Mouse (Mus musculus): ENCODE data around the gene Zbed3.

Gene Zbed3

GRCm38 (mm10) chr13:95323400-95323799 lies at the start of gene Zbed3:
Gene Zbed3 (plus strand): TSS chr13:95323612.
- no peak for DNase-seq (ENCODE audit: low spot score in 2 of 2)

GRCm38 (mm10) chr13:95278426-95279025 lies 44.9 kb upstream of the Zbed3 start:
- DNase-seq (ENCODE audit: low spot score in 2 of 2) = no peak

DNA sequence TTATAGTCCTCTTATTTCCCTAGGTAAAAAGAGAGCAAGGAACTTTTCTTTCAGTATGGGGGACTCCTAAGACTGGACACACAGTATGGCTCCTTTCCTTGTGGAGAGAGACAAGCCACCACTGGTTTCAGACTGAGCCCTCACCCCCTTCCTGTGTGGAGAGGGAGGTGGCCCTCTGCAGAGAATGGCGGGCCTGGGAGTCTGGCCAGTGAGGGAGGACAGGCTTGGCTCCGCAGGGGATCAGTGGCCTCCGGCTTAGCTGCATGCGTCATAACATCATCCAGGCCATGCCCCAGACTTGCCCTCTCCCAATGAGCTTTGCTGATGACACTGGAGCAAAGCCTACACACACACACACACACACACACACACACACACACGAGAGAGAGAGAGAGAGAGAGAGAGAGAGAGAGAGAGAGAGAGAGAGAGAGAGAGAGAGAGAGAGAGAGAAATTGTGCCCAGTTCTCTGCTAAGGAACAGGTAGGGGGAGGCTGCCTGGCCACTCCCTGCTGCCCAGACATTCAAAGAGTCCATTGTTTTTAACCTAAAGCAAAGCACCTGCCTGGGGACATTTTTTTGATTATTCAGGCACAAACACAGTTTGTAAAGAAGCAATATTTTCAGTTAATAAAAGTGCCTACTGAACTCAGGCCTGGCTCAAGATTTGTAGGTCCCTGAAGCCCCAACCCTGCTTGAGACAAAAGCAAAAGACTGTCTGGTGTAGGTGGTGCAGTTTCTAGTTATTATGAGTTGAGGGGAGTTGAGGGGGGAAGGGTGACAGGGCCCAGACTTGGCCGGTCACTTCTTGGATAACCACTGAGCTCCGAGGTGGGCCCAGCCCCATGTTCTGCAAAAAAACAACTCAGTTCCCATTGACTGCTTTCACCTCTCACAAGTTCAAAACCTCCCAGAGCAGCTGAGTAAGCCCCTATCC lies 41.4 kb upstream of the Zbed3 start:
- DNase-seq (ENCODE audit: low spot score in 2 of 2) = no peak

GRCm38 (mm10) chr13:95286989-95287388 lies 36.4 kb upstream of the Zbed3 start:
- DNase-seq (ENCODE audit: low spot score in 2 of 2) = peak; percentile 34 to 37

- no peak for DNase-seq (ENCODE audit: low spot score in 2 of 2)
These were observed 35.4 kb upstream of the Zbed3 start for GRCm38 (mm10) chr13:95288027-95288426.

GRCm38 (mm10) chr13:95291983-95292382 lies 31.4 kb upstream of the Zbed3 start:
- DNase-seq (ENCODE audit: low spot score in 2 of 2) = no peak

GRCm38 (mm10) chr13:95299956-95300355 lies 23.5 kb upstream of the Zbed3 start:
- DNase-seq (ENCODE audit: low spot score in 2 of 2) = no peak

DNA sequence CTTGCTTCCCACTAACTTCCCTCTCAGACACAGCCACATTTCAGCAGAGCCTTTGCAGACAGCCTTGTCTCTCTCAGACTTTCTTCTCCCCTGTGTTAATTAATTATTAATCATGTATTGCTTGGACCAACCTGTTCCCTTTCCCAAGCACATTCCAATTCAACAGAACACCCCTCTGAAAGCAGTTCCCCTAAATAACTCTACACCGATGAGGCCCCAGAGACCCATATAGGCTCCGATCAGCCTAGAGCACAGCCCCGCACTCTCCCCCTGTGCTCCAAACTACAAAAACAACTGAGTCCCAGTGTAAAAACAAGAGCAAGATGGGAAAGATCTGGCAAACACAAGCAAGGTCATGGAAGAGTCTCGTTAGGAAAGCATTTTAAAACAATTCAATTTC lies 16.8 kb upstream of the Zbed3 start:
- DNase-seq (ENCODE audit: low spot score in 2 of 2) = no peak

- DNase-seq (ENCODE audit: low spot score in 2 of 2) = no peak
These were observed 16.2 kb upstream of the Zbed3 start for GRCm38 (mm10) chr13:95307100-95307655.

GRCm38 (mm10) chr13:95312016-95312415 lies 11.4 kb upstream of the Zbed3 start:
- DNase-seq (ENCODE audit: low spot score in 2 of 2) = no peak

GRCm38 (mm10) chr13:95319153-95319552 lies 4.3 kb upstream of the Zbed3 start:
- no peak for DNase-seq (ENCODE audit: low spot score in 2 of 2)

DNA sequence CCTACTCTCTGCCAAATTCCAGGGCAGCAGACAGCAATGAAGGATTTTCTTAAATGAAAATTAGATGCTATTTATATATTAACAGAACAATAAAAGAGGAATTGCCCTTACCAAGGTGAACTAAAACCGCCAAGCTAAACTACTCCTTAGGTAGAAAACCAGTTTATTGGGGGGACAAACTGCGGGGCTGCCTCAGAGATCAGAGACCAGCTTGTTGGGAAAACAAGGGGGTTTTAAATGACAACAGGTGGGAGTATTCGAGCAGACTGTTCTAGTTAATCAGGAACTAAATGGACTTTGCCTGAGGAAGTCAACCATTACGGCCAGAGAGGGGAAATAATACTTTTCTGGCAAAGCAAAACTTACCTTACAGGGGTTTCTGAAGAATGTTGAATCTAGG lies 3.0 kb upstream of the Zbed3 start:
- DNase-seq (ENCODE audit: low spot score in 2 of 2) = no peak

GRCm38 (mm10) chr13:95323950-95324625 lies 676 bp downstream of the Zbed3 start:
- DNase-seq (ENCODE audit: low spot score in 2 of 2) = no peak

DNA sequence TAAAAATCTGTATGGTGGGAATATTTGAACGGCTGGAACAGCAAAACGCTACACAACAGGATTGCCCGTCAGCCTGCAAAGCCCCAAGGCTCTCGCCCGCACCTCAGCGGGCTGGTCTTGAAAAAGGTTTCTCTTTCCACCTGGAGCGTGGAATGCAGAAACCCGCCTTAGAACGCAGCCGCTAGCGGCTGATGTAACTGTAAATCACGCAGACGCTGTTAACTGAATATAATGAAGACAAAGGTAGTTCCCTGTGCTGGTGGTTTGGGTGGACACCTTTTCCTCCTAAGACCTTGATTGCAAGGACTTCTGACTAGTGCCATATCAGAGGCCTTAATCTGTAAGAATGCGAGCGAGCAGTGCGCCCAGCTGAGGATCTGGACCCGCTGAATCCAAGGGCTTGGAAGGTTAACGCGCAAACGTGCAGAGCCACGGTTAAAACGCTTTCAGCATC lies 1.2 kb downstream of the Zbed3 start:
- no peak for DNase-seq (ENCODE audit: low spot score in 2 of 2)

GRCm38 (mm10) chr13:95325080-95325906 lies 1.9 kb downstream of the Zbed3 start:
- peak; percentile 39 to 70 for DNase-seq (ENCODE audit: low spot score in 2 of 2)

GRCm38 (mm10) chr13:95325907-95326550 lies 2.6 kb downstream of the Zbed3 start:
- no peak for DNase-seq (ENCODE audit: low spot score in 2 of 2)

DNA sequence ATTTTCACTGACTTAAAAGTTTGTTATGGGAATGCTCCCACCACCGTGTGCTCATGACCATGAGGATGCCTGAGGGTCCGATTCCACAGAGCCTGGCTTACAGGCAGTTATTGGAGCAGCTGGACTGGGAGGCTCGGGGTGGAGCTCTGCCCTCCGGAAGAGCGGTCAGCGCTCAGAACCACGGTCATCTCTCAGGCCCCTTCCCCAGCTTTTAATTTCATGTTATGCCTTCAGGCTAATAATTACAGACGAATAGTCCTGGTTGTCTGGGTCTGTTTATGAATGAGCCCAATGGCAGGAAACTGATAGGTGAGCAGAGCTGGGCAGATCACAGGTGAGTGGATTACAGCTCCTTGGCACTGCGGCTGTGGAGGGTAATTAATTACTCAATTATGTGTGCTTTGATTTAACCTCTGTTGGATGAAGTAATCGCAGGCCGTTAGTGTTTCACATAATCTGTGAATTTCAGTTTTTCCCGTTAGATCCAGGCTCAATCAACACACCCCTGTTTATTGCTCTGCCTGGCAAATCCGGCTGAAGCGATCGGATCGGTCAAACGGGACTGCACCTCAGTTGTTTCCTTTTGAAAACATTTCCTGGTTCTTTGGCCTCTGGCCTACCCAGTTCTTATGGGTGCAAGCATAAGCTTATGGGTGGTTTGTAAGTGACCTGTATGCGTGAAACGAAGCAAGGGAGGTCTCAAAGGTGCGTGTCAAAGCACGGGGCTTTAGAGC lies 3.4 kb downstream of the Zbed3 start:
- DNase-seq (ENCODE audit: low spot score in 2 of 2) = peak in 1 of 2 experiments; percentile 13

- DNase-seq (ENCODE audit: low spot score in 2 of 2) = peak in 1 of 2 experiments; percentile 22
These were observed 3.9 kb downstream of the Zbed3 start for GRCm38 (mm10) chr13:95327345-95327741.

DNA sequence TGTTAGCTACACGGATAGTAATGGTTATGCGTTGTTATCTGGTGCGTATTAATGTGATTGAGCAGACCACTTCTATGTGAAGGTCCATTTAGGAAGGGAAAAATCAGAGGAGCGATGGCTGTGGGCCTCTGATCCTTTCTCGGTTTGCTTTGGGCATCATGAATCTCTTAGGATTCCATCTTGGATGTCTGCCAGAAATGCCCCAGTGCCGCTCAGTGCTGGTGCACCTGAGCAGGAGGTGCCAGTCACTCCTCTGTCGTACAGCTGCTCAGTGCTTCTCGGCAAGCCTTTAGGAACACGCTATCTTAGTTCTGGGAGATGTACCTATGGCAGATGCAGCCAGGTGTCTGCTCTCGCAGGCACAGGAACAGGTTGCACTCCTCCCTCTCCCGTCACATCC lies 5.4 kb downstream of the Zbed3 start:
- DNase-seq (ENCODE audit: low spot score in 2 of 2) = no peak

DNA sequence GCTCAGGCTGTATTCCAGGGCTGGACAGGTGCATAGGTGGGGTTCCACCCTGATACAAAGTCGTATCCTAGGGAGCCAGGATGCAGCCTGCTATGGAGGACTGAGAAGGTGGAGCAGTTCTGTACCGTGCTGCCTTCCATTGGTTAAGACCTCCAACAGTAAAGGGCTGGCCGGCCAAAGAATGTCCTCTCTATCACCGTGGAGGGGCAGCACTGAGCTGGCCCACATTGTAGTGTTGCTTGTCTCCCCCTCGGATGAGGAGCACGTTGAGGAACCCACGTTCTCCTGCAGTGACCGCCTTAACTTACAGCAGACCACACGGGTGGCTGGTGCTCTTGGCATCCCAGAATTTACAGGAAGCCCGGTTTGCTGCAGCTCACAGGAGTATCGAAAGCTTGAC lies 7.1 kb downstream of the Zbed3 start:
- DNase-seq (ENCODE audit: low spot score in 2 of 2) = no peak

Measured in urinary bladder, adult 18-20 months (tissue).